Mouse (Mus musculus) MEL (cell line): ENCODE data around the gene Arsb. TPM values are rescaled to one million over a fixed set of nuclear protein-coding genes. Genes with fewer than 3 reads are reported as not detected.
"Not testable (repeated sequence)": the region's sequence is repeated elsewhere in the genome, so short reads cannot be mapped to it uniquely, and the experiment has no call there.

Experiments
- DNase-seq: peaks from one replicate; pipeline ENCODE4 v3.0.0; 2011; ENCODE audit warnings: low read depth, low spot score
- H3K27ac ChIP-seq: 2 replicates; pipeline ENCODE4 v1.5.1; 2012; ENCODE audit warnings: low read depth, mild to moderate bottlenecking, control low read depth, low read length, moderate library complexity; ENCODE audit not compliant: control insufficient read depth
- H3K27me3 ChIP-seq, 2 experiments: fragments of 150-350 bp in 1 of 2; sonication (generic) in 1 of 2; 2 replicates each; pipeline ENCODE4 v1.6.1; 2012; ENCODE audit warnings: low read length in 2 of 2, mild to moderate bottlenecking in 2 of 2, improper control_type of control experiment in 1 of 2, moderate library complexity in 1 of 2; ENCODE audit not compliant: insufficient read depth in 2 of 2, control insufficient read depth in 1 of 2
- H3K36me3 ChIP-seq, 2 experiments: 2 replicates each; pipeline ENCODE4 v1.6.1; 2012 to 2014; ENCODE audit warnings: low read length in 2 of 2, improper control_type of control experiment in 1 of 2, inconsistent platforms in 1 of 2, mild to moderate bottlenecking in 1 of 2; ENCODE audit not compliant: insufficient read depth in 2 of 2, control insufficient read depth in 1 of 2
- H3K4me1 ChIP-seq, 2 experiments: fragments of 150-350 bp in 1 of 2; sonication (generic) in 1 of 2; 2 replicates each; pipeline ENCODE4 v1.6.1; 2012; ENCODE audit warnings: low read length in 2 of 2, improper control_type of control experiment in 1 of 2, mild to moderate bottlenecking in 1 of 2; ENCODE audit not compliant: insufficient read depth in 2 of 2, control insufficient read depth in 1 of 2
- H3K4me3 ChIP-seq, 2 experiments: fragments of 150-350 bp in 1 of 2; sonication (generic) in 1 of 2; 2 replicates each; pipeline ENCODE4 v1.5.1; 2012; ENCODE audit warnings: low read depth in 2 of 2, low read length in 2 of 2, mild to moderate bottlenecking in 2 of 2, moderate library complexity in 2 of 2, control low read depth in 1 of 2, improper control_type of control experiment in 1 of 2; ENCODE audit not compliant: control insufficient read depth in 1 of 2, insufficient read depth in 1 of 2
- H3K79me2 ChIP-seq: 2 replicates; pipeline ENCODE4 v1.6.1; 2012; ENCODE audit warnings: mild to moderate bottlenecking, low read length, moderate library complexity; ENCODE audit not compliant: control insufficient read depth, poor library complexity, insufficient read depth
- H3K9ac ChIP-seq: 2 replicates; pipeline ENCODE4 v1.6.1; 2012; ENCODE audit warnings: low read depth, mild to moderate bottlenecking, control low read depth, low read length, moderate library complexity; ENCODE audit not compliant: control insufficient read depth, poor library complexity, severe bottlenecking
- H3K9me3 ChIP-seq: fragments of 150-350 bp; sonication (generic); replicated peaks from 2 replicates; pipeline ENCODE4 v1.6.1; 2012; ENCODE audit warnings: mild to moderate bottlenecking, low read length, improper control_type of control experiment, moderate library complexity; ENCODE audit not compliant: insufficient read depth
- CHD2 ChIP-seq: IDR thresholded peaks from 2 replicates; pipeline ENCODE4 v1.6.1; 2011; ENCODE audit warnings: low read length, improper control_type of control experiment
- CTCF ChIP-seq, 3 experiments: IDR thresholded peaks in 2 of 3; conservative IDR thresholded peaks in 1 of 3; 2 replicates each; pipeline ENCODE4 v1.5.1; 2011 to 2012; ENCODE audit warnings: low read length in 3 of 3, low read depth in 2 of 3, mild to moderate bottlenecking in 2 of 3, improper control_type of control experiment in 1 of 3, inconsistent platforms in 1 of 3, mixed read lengths in 1 of 3, moderate library complexity in 1 of 3; ENCODE audit not compliant: control insufficient read depth in 1 of 3, insufficient read depth in 1 of 3, poor library complexity in 1 of 3, severe bottlenecking in 1 of 3
- EP300 ChIP-seq, 2 experiments: IDR thresholded peaks; 2 replicates each; pipeline ENCODE4 v1.6.1; 2011; ENCODE audit warnings: improper control_type of control experiment in 2 of 2, low read length in 2 of 2, low read depth in 1 of 2, mild to moderate bottlenecking in 1 of 2
- ETS1 ChIP-seq: IDR thresholded peaks from 2 replicates; pipeline ENCODE4 v1.6.1; 2012; ENCODE audit warnings: low read depth, mild to moderate bottlenecking, inconsistent platforms, low read length, improper control_type of control experiment, moderate library complexity
- GABPA ChIP-seq: IDR thresholded peaks from 2 replicates; pipeline ENCODE4 v1.6.1; 2012; ENCODE audit warnings: low read depth, mild to moderate bottlenecking, inconsistent platforms, low read length, improper control_type of control experiment, moderate library complexity
- GATA1 ChIP-seq: IDR thresholded peaks from 2 replicates; pipeline ENCODE4 v1.6.1; 2011; ENCODE audit warnings: low read depth, low read length, improper control_type of control experiment
- HCFC1 ChIP-seq: IDR thresholded peaks from 2 replicates; pipeline ENCODE4 v1.6.1; 2012; ENCODE audit warnings: low read depth, mild to moderate bottlenecking, inconsistent platforms, low read length, improper control_type of control experiment, moderate library complexity
- KAT2A ChIP-seq: conservative IDR thresholded peaks from 2 replicates; pipeline ENCODE4 v1.6.1; 2012; ENCODE audit warnings: low read depth, low read length, improper control_type of control experiment, inconsistent platforms
- MEF2A ChIP-seq: IDR thresholded peaks from 2 replicates; pipeline ENCODE4 v1.6.1; 2014; ENCODE audit warnings: low read depth, mild to moderate bottlenecking, inconsistent platforms, low read length, improper control_type of control experiment; ENCODE audit not compliant: poor library complexity, insufficient replicate concordance, severe bottlenecking; ENCODE audit errors: extremely low read depth
- MXI1 ChIP-seq: IDR thresholded peaks from 2 replicates; pipeline ENCODE4 v1.6.1; 2011; ENCODE audit warnings: mild to moderate bottlenecking, low read depth, low read length, improper control_type of control experiment
- MYB ChIP-seq: IDR thresholded peaks from 2 replicates; pipeline ENCODE4 v1.6.1; 2011; ENCODE audit warnings: mild to moderate bottlenecking, low read depth, low read length, improper control_type of control experiment
- POLR2A ChIP-seq, 2 experiments: IDR thresholded peaks; 2 replicates each; pipeline ENCODE4 v1.6.1; 2011 to 2012; ENCODE audit warnings: low read length in 2 of 2, mild to moderate bottlenecking in 2 of 2, control low read depth in 1 of 2, improper control_type of control experiment in 1 of 2, low read depth in 1 of 2, moderate library complexity in 1 of 2; ENCODE audit not compliant: control insufficient read depth in 1 of 2, insufficient read depth in 1 of 2, poor library complexity in 1 of 2
- POLR2AphosphoS5 ChIP-seq: IDR thresholded peaks from 2 replicates; pipeline ENCODE4 v1.6.1; 2012; ENCODE audit warnings: low read depth, borderline replicate concordance, mild to moderate bottlenecking, inconsistent platforms, low read length, moderate library complexity, mixed read lengths
- SIN3A ChIP-seq: IDR thresholded peaks from 2 replicates; pipeline ENCODE4 v1.6.1; 2012; ENCODE audit warnings: low read length, improper control_type of control experiment, inconsistent platforms
- TAL1 ChIP-seq: IDR thresholded peaks from 2 replicates; pipeline ENCODE4 v1.6.1; 2012; ENCODE audit warnings: mild to moderate bottlenecking, inconsistent platforms, low read length, moderate library complexity, mixed read lengths
- USF2 ChIP-seq, 2 experiments: IDR thresholded peaks; 2 replicates each; pipeline ENCODE4 v1.6.1; 2011 to 2012; ENCODE audit warnings: improper control_type of control experiment in 2 of 2, low read length in 2 of 2, borderline replicate concordance in 1 of 2, inconsistent platforms in 1 of 2, low read depth in 1 of 2, mild to moderate bottlenecking in 1 of 2; ENCODE audit not compliant: insufficient read depth in 1 of 2
- ZC3H11A ChIP-seq: IDR thresholded peaks from 2 replicates; pipeline ENCODE4 v1.6.1; 2012; ENCODE audit warnings: low read depth, mild to moderate bottlenecking, inconsistent platforms, low read length, improper control_type of control experiment
- ZKSCAN1 ChIP-seq: IDR thresholded peaks from 2 replicates; pipeline ENCODE4 v1.6.1; 2012; ENCODE audit warnings: low read depth, mild to moderate bottlenecking, inconsistent platforms, low read length, improper control_type of control experiment, moderate library complexity
- ZNF384 ChIP-seq: IDR thresholded peaks from 2 replicates; pipeline ENCODE4 v1.6.1; 2012; ENCODE audit warnings: low read depth, mild to moderate bottlenecking, inconsistent platforms, low read length, improper control_type of control experiment
- polyA plus RNA-seq, 2 experiments: library from polyadenylated mRNA; stranded (reverse) in 1 of 2; unstranded in 1 of 2; fragments of >175 nt in 1 of 2; fragments of >200 nt in 1 of 2; gene quantifications; 2 replicates each; pipeline versions ENCODE4 v1.2.1 to v1.2.4; 2012; ENCODE audit warnings: low replicate concordance in 2 of 2, low read depth in 1 of 2; ENCODE audit not compliant: insufficient read length in 2 of 2, insufficient read depth in 1 of 2, missing spikeins in 1 of 2
- total RNA-seq: library from RNA; depleted of rRNA; stranded (reverse); fragments of 300-350 nt; gene quantifications from 2 replicates; pipeline ENCODE4 v1.2.3, GENCODE M21; 2012

Arsb gene
- total and polyA plus RNA-seq, 3 experiments: 0.04 to 0.07 TPM; not detected in 1

- Histone ChIP-seq H3K79me2 (no peaks in the 10 kb centered on the region), H3K36me3 (no peaks in the 10 kb centered on the region)
- TF ChIP-seq EP300 (IDR thresholded peaks at IDR 0.05; ENCODE audit: low read depth in 1 of 2, low read length in 2 of 2) (no peak), USF2 (IDR thresholded peaks at IDR 0.05; ENCODE audit: borderline replicate concordance in 1 of 2, insufficient read depth in 1 of 2, low read depth in 1 of 2, low read length in 2 of 2) (no peak), CHD2 (no peak), HCFC1 (no peak), GABPA (no peak)
- TF ChIP-seq, all 39 proteins: peak for 0
- no peak overlapping the region for H3K27ac ChIP-seq
- no peaks in the 10 kb centered on the region for H3K9me3 ChIP-seq
- no peaks in the 10 kb centered on the region; a peak in 1 of 4 replicates for H3K27me3 ChIP-seq
- H3K4me1 ChIP-seq: no peaks in the 10 kb centered on the region
- H3K4me3 ChIP-seq: no peak overlapping the region
- no peak for DNase-seq
- no peak overlapping the region for H3K9ac ChIP-seq
Measured at GRCm38 (mm10) chr13:93793643-93794182, 22.3 kb downstream of the Arsb start.

GRCm38 (mm10) chr13:93797011-93797600 is 25.7 kb downstream of the Arsb start:
- H3K4me1 ChIP-seq: no peaks in the 10 kb centered on the region
- no peaks in the 10 kb centered on the region for H3K79me2 ChIP-seq
- no peaks in the 10 kb centered on the region for H3K36me3 ChIP-seq
- no peak overlapping the region for H3K27ac ChIP-seq
- DNase-seq: no peak
- no peak overlapping the region for H3K4me3 ChIP-seq
- no peak overlapping the region for H3K9ac ChIP-seq
- no peak for TF ChIP-seq CTCF (IDR thresholded peaks at IDR 0.05 in 2 of 3, conservative IDR thresholded peaks at IDR 0.05 in 1 of 3; ENCODE audit: control insufficient read depth in 1 of 3, insufficient read depth in 1 of 3, low read depth in 2 of 3, low read length in 3 of 3, poor library complexity in 1 of 3, severe bottlenecking in 1 of 3)
- no peak for TF ChIP-seq MYB
- no peak for TF ChIP-seq POLR2A (IDR thresholded peaks at IDR 0.05; ENCODE audit: control insufficient read depth in 1 of 2, insufficient read depth in 1 of 2, low read depth in 1 of 2, low read length in 2 of 2, poor library complexity in 1 of 2)
- no peak for TF ChIP-seq ETS1
- no peak for TF ChIP-seq ZNF384
- TF ChIP-seq SIN3A: no peak
- TF ChIP-seq ZC3H11A: no peak
- no peak for TF ChIP-seq GATA1
- no peak for TF ChIP-seq MXI1
- no peak for TF ChIP-seq TAL1
- TF ChIP-seq EP300 (IDR thresholded peaks at IDR 0.05; ENCODE audit: low read depth in 1 of 2, low read length in 2 of 2): no peak
- TF ChIP-seq MEF2A: no peak
- no peak for TF ChIP-seq GABPA
- TF ChIP-seq POLR2AphosphoS5: no peak
- TF ChIP-seq KAT2A: no peak
- TF ChIP-seq ZKSCAN1: no peak
- H3K27me3 ChIP-seq: no peaks in the 10 kb centered on the region; a peak in 1 of 4 replicates
- H3K9me3 ChIP-seq: no peaks in the 10 kb centered on the region

- H3K27ac ChIP-seq: not testable (repeated sequence)
Measured at GRCm38 (mm10) chr13:93810311-93810710, 38.9 kb downstream of the Arsb start.

More at GRCm38 (mm10) chr13:93810311-93810710, 38.9 kb downstream of the Arsb start:
- not testable (repeated sequence) for H3K9ac ChIP-seq, DNase-seq, H3K4me1 ChIP-seq, H3K79me2 ChIP-seq, H3K9me3 ChIP-seq, H3K27me3 ChIP-seq, H3K4me3 ChIP-seq, H3K36me3 ChIP-seq
